Comparison of ENCODE assay signal across 28 mouse cellular contexts in the genomic region with DNA sequence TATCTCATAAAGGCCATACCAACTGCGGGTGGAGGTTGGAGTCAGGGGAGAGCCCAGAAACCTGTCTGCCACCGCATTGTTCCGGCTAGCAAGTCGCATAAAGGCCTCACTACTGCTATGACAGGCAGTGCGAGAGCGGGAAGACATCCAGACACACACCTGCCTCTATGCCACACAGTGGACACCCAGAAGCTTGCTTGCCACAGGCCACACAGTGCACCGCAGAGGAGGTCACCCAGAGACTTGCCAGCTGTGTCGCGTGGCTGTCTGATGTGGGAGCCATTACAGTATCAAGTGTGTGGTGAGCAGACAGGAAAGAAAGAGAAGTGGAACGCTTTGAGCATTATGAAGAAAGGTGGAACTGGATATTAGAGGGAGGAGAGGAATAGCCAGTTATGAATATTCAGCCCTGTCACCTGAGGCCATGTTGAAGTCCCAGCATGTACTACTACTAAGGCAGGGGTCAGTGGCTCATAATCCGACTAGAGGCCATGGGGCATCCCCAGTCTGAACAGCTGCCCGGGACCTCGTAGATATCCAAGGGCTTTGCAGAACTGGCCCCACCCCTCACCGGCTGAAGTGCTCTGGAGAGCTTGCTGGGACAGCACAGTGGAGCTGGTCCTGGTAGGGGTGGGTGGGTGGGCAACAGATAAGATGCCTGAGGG.
DNase-seq lines count a peak whose midpoint lies in the region; ATAC-seq and TF ChIP-seq lines count a peak whose summit lies in the region.
"Had no signal": no experiment of that assay in that cellular context is flagged by ENCODE, and none has a peak within 500 bp of the region (broad histone marks: within the 10 kb centered on the region; RNA-seq: fewer than 3 reads in every experiment).

No protein-coding gene starts in this region.

- peak; percentile 52 for ATAC-seq in embryonic facial prominence, embryonic 11.5 days (replicated peaks; ENCODE audit: insufficient number of reproducible peaks, low FRiP score, low TSS enrichment, low read depth)
- peak; percentile 32; the same call in 1 of the 2 replicates for ATAC-seq in hindbrain, embryonic 12.5 days (ENCODE audit: low FRiP score)
- ATAC-seq in hindbrain, postnatal 0 days: no peak
- ATAC-seq in lung, embryonic 15.5 days (ENCODE audit: borderline replicate concordance, extremely low read depth, low FRiP score, low TSS enrichment): peak; percentile 49; the same call in 1 of the 2 replicates
- peak; percentile 42 for ATAC-seq in midbrain, embryonic 15.5 days (replicated peaks)
- ATAC-seq: forebrain, embryonic 14.5 days; intestine, embryonic 16.5 days; liver, embryonic 12.5 days; liver, postnatal 0 days; lung, postnatal 0 days; Patski had no signal

- no peak overlapping the region for H3K9ac ChIP-seq in embryonic facial prominence, embryonic 11.5 days (replicated peaks; ENCODE audit: low read length)
- H3K9ac ChIP-seq in hindbrain, embryonic 12.5 days: no peak overlapping the region
- no peak overlapping the region for H3K9ac ChIP-seq in hindbrain, postnatal 0 days (replicated peaks; ENCODE audit: low read length)
- no peak overlapping the region for H3K9ac ChIP-seq in lung, embryonic 15.5 days
- H3K9ac ChIP-seq in midbrain, embryonic 15.5 days: no peak overlapping the region
- H3K9ac ChIP-seq: embryonic facial prominence, embryonic 13.5 days; heart, embryonic 12.5 days; kidney, embryonic 15.5 days; liver, embryonic 12.5 days; liver, postnatal 0 days had no signal

- no peaks in the 10 kb centered on the region for H3K4me1 ChIP-seq in embryonic facial prominence, embryonic 11.5 days (ENCODE audit: control insufficient read depth, insufficient read depth, low read length)
- no peaks in the 10 kb centered on the region for H3K4me1 ChIP-seq in embryonic facial prominence, embryonic 10.5 days
- no peaks in the 10 kb centered on the region for H3K4me1 ChIP-seq in hindbrain, embryonic 12.5 days
- no peaks in the 10 kb centered on the region for H3K4me1 ChIP-seq in hindbrain, postnatal 0 days (ENCODE audit: insufficient read depth, low read length)
- H3K4me1 ChIP-seq in lung, embryonic 15.5 days: no peaks in the 10 kb centered on the region
- no peaks in the 10 kb centered on the region for H3K4me1 ChIP-seq in midbrain, embryonic 15.5 days
- H3K4me1 ChIP-seq: embryonic facial prominence, embryonic 13.5 days; heart, embryonic 12.5 days; kidney, embryonic 15.5 days; liver, embryonic 12.5 days had no signal

- H3K27me3 ChIP-seq in embryonic facial prominence, embryonic 11.5 days (ENCODE audit: control insufficient read depth, insufficient read depth, low read length): no peaks in the 10 kb centered on the region
- no peaks in the 10 kb centered on the region for H3K27me3 ChIP-seq in embryonic facial prominence, embryonic 10.5 days (replicated peaks; ENCODE audit: low read depth, poor library complexity, severe bottlenecking)
- H3K27me3 ChIP-seq in hindbrain, embryonic 12.5 days: no peaks in the 10 kb centered on the region
- H3K27me3 ChIP-seq in hindbrain, postnatal 0 days (ENCODE audit: insufficient read depth, low read length): no peaks in the 10 kb centered on the region
- H3K27me3 ChIP-seq in lung, embryonic 15.5 days: no peaks in the 10 kb centered on the region
- no peaks in the 10 kb centered on the region for H3K27me3 ChIP-seq in midbrain, embryonic 15.5 days (replicated peaks)
- H3K27me3 ChIP-seq: embryonic facial prominence, embryonic 13.5 days; heart, embryonic 12.5 days; kidney, embryonic 15.5 days; liver, embryonic 12.5 days; Patski had no signal

- DNase-seq in embryonic facial prominence, embryonic 11.5 days (ENCODE audit: low spot score): no peak
- no peak for DNase-seq in embryonic facial prominence, embryonic 10.5 days (ENCODE audit: low spot score)
- no peak for DNase-seq in hindbrain, postnatal 0 days (ENCODE audit: low spot score)
- DNase-seq in lung, postnatal 36 days: no peak
- DNase-seq in B cell, adult 2 months: no peak
- DNase-seq: adrenal gland, postnatal 10 days; cerebellum, adult 8-10 months; cerebellum, postnatal 25 days; gastrocnemius, postnatal 36 days; heart, adult 2 months; kidney, postnatal 25 days; liver, postnatal 0 days; right cerebral cortex, postnatal 25 days; thymus, adult 18-20 months; thymus, postnatal 25 days had no signal

- no peak overlapping the region for H3K27ac ChIP-seq in embryonic facial prominence, embryonic 11.5 days (replicated peaks; ENCODE audit: low read depth, low read length)
- no peak overlapping the region for H3K27ac ChIP-seq in embryonic facial prominence, embryonic 10.5 days (replicated peaks)
- no peak overlapping the region for H3K27ac ChIP-seq in hindbrain, embryonic 12.5 days
- no peak overlapping the region for H3K27ac ChIP-seq in hindbrain, postnatal 0 days
- H3K27ac ChIP-seq in lung, embryonic 15.5 days: no peak overlapping the region
- H3K27ac ChIP-seq in midbrain, embryonic 15.5 days: no peak overlapping the region
- H3K27ac ChIP-seq: embryonic facial prominence, embryonic 13.5 days; heart, adult 2 months; kidney, embryonic 15.5 days; liver, embryonic 12.5 days; macrophage; stomach, postnatal 0 days had no signal

- H3K9me3 ChIP-seq in embryonic facial prominence, embryonic 11.5 days (replicated peaks; ENCODE audit: control insufficient read depth, low read length): no peaks in the 10 kb centered on the region
- no peaks in the 10 kb centered on the region for H3K9me3 ChIP-seq in embryonic facial prominence, embryonic 10.5 days
- H3K9me3 ChIP-seq in hindbrain, embryonic 12.5 days (replicated peaks): no peaks in the 10 kb centered on the region
- no peaks in the 10 kb centered on the region for H3K9me3 ChIP-seq in hindbrain, postnatal 0 days (ENCODE audit: low read length)
- H3K9me3 ChIP-seq in lung, embryonic 15.5 days: no peaks in the 10 kb centered on the region
- no peaks in the 10 kb centered on the region for H3K9me3 ChIP-seq in midbrain, embryonic 15.5 days
- H3K9me3 ChIP-seq: embryonic facial prominence, embryonic 13.5 days; kidney, embryonic 15.5 days; liver, embryonic 12.5 days had no signal

- H3K4me2 ChIP-seq in embryonic facial prominence, embryonic 11.5 days (ENCODE audit: low read depth, low read length): no peak overlapping the region
- H3K4me2 ChIP-seq in hindbrain, embryonic 12.5 days (replicated peaks): no peak overlapping the region
- H3K4me2 ChIP-seq in hindbrain, postnatal 0 days (ENCODE audit: low read depth, low read length): no peak overlapping the region
- no peak overlapping the region for H3K4me2 ChIP-seq in lung, embryonic 15.5 days
- H3K4me2 ChIP-seq in midbrain, embryonic 15.5 days: no peak overlapping the region
- H3K4me2 ChIP-seq: embryonic facial prominence, embryonic 13.5 days; heart, embryonic 12.5 days; kidney, embryonic 15.5 days; liver, embryonic 12.5 days had no signal

- H3K4me3 ChIP-seq in embryonic facial prominence, embryonic 11.5 days (ENCODE audit: low read depth, low read length): no peak overlapping the region
- no peak overlapping the region for H3K4me3 ChIP-seq in embryonic facial prominence, embryonic 10.5 days
- H3K4me3 ChIP-seq in hindbrain, embryonic 12.5 days: no peak overlapping the region
- H3K4me3 ChIP-seq in hindbrain, postnatal 0 days (ENCODE audit: low read length): no peak overlapping the region
- no peak overlapping the region for H3K4me3 ChIP-seq in lung, embryonic 15.5 days
- no peak overlapping the region for H3K4me3 ChIP-seq in midbrain, embryonic 15.5 days
- H3K4me3 ChIP-seq: embryonic facial prominence, embryonic 13.5 days; heart, adult 2 months; heart, embryonic 12.5 days; kidney, embryonic 15.5 days; liver, embryonic 12.5 days had no signal

- 92% methylated on average over 14 of the region's 14 CpGs for WGBS in embryonic facial prominence, embryonic 11.5 days
- WGBS in embryonic facial prominence, embryonic 10.5 days: 92% methylated on average over 14 of the region's 14 CpGs
- 91% methylated on average over 14 of the region's 14 CpGs for WGBS in hindbrain, embryonic 12.5 days
- WGBS in hindbrain, postnatal 0 days: 86% methylated on average over 14 of the region's 14 CpGs
- WGBS in lung, embryonic 15.5 days: 81% methylated on average over 14 of the region's 14 CpGs
- WGBS in midbrain, embryonic 15.5 days: 95% methylated on average over 14 of the region's 14 CpGs

- TF ChIP-seq CTCF in hindbrain, postnatal 0 days (IDR thresholded peaks at IDR 0.05; ENCODE audit: low read depth): no peak

- no peaks in the 10 kb centered on the region for H3K36me3 ChIP-seq in embryonic facial prominence, embryonic 11.5 days (replicated peaks; ENCODE audit: control insufficient read depth, insufficient read depth, low read depth, low read length)
- H3K36me3 ChIP-seq in embryonic facial prominence, embryonic 10.5 days (replicated peaks): no peaks in the 10 kb centered on the region
- H3K36me3 ChIP-seq in hindbrain, embryonic 12.5 days: no peaks in the 10 kb centered on the region
- H3K36me3 ChIP-seq in hindbrain, postnatal 0 days (ENCODE audit: insufficient read depth, low read length): no peaks in the 10 kb centered on the region
- no peaks in the 10 kb centered on the region for H3K36me3 ChIP-seq in lung, embryonic 15.5 days
- no peaks in the 10 kb centered on the region for H3K36me3 ChIP-seq in midbrain, embryonic 15.5 days (replicated peaks)
- H3K36me3 ChIP-seq: embryonic facial prominence, embryonic 13.5 days; heart, embryonic 12.5 days; kidney, embryonic 15.5 days; liver, embryonic 12.5 days had no signal
